In the genomic region with DNA sequence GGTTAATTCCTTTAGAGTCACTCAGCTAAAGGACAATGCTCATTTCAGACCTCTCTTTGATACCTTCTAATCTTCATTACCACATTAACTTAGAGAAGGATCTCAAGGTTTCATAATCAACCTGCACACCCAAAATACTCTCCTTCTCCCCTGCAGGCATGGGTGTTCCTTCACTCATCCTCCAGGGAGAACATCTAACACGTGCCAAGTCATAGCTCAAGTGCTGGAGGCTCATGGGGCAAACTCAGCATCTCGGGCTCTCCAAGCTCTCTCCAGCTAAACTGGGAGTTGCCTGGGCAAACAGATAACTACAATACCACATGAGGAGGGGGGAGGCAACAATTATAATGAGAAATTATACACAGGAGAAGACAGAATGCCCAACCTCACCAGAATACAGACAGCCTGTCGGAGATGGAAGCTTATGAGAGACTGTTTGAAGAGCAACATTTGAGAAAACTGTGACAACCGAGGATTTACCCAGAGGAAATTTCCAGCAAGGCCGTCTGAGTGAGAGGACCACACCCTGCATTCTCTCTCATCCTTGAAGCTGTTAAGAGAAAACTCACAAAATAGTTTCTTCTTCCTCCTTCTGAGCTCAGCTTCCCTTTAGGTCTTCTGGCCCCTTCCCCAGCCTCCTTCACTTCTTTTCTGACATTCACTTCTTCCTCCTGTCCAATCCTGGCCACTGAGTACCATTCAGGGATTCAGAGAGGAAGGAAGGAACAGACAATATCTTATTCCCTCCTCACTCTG, we compare ENCODE assay signal across 24 mouse cellular contexts. TPM values are rescaled to one million over a fixed set of nuclear protein-coding genes. Genes with fewer than 3 reads are reported as not detected.
A peak's percentile ranks its signal among the peaks of the same experiment; 100 is the strongest.
DNase-seq lines count a peak whose midpoint lies in the region; ATAC-seq and TF ChIP-seq lines count a peak whose summit lies in the region.
"Had no signal": no experiment of that assay in that cellular context is flagged by ENCODE, and none has a peak within 500 bp of the region (broad histone marks: within the 10 kb centered on the region; RNA-seq: fewer than 3 reads in every experiment).

No protein-coding gene starts in this region.

- H3K27me3 ChIP-seq in kidney, adult 2 months (replicated peaks; ENCODE audit: control insufficient read depth, insufficient read depth, low read length), result no peaks in the 10 kb centered on the region
- H3K27me3 ChIP-seq in kidney, embryonic 14.5 days (ENCODE audit: control insufficient read depth, insufficient read depth, low read length), result no peaks in the 10 kb centered on the region
- no peaks in the 10 kb centered on the region for H3K27me3 ChIP-seq in midbrain, embryonic 11.5 days (ENCODE audit: control insufficient read depth, insufficient read depth, low read length)
- no peaks in the 10 kb centered on the region for H3K27me3 ChIP-seq in midbrain, embryonic 13.5 days
- H3K27me3 ChIP-seq in forebrain, embryonic 13.5 days, result 0 out of 2 replicates have a peak, but pooled peaks cover 6% of the 10 kb centered on the region
- H3K27me3 ChIP-seq: heart, embryonic 13.5 days; midbrain, embryonic 12.5 days had no signal

- DNase-seq in kidney, adult 2 months, result no peak
- DNase-seq in midbrain, embryonic 11.5 days (ENCODE audit: low spot score, missing footprints), result peak; percentile 84
- no peak for DNase-seq in left cerebral cortex, postnatal 25 days (ENCODE audit: low spot score in 2 of 2)
- DNase-seq: cerebellum, adult 11-12 months; layer of hippocampus, postnatal 36 days; liver; lung, embryonic 14.5 days; right cerebral cortex, adult 18-20 months; thymus, adult 2 months had no signal

- intact Hi-C loops in left cerebral cortex, postnatal 25 days (cut with DNase I), result no loop called here

- TF ChIP-seq CTCF in kidney, adult 2 months (conservative IDR thresholded peaks at IDR 0.05; ENCODE audit: insufficient read depth, insufficient read length, low read depth, low read length), result no peak
- TF ChIP-seq CTCF in cortical plate, adult 2 months (IDR thresholded peaks at IDR 0.05; ENCODE audit: extremely low read depth, insufficient read depth, low read length), result no peak

- H3K9me3 ChIP-seq in kidney, embryonic 14.5 days (ENCODE audit: control insufficient read depth, low read length), result no peaks in the 10 kb centered on the region
- H3K9me3 ChIP-seq in midbrain, embryonic 11.5 days (ENCODE audit: control insufficient read depth, low read length), result no peaks in the 10 kb centered on the region
- no peaks in the 10 kb centered on the region for H3K9me3 ChIP-seq in midbrain, embryonic 13.5 days
- no peaks in the 10 kb centered on the region for H3K9me3 ChIP-seq in forebrain, embryonic 13.5 days (replicated peaks)
- H3K9me3 ChIP-seq: embryonic facial prominence, embryonic 12.5 days; heart, embryonic 13.5 days; midbrain, embryonic 12.5 days had no signal

- no peak for TF ChIP-seq POLR2A in kidney, adult 2 months (IDR thresholded peaks at IDR 0.05; ENCODE audit: low read depth, low read length)
- TF ChIP-seq POLR2A in cortical plate, adult 2 months (IDR thresholded peaks at IDR 0.05; ENCODE audit: extremely low read depth, insufficient read depth, low read length), result no peak

- H3K9ac ChIP-seq in kidney, embryonic 14.5 days (ENCODE audit: low read depth, low read length), result no peak overlapping the region
- H3K9ac ChIP-seq in midbrain, embryonic 11.5 days (ENCODE audit: low read length), result no peak overlapping the region
- H3K9ac ChIP-seq in midbrain, embryonic 13.5 days (replicated peaks), result no peak overlapping the region
- H3K9ac ChIP-seq in forebrain, embryonic 13.5 days, result no peak overlapping the region
- H3K9ac ChIP-seq: embryonic facial prominence, embryonic 12.5 days; heart, embryonic 13.5 days; lung, embryonic 14.5 days; midbrain, embryonic 12.5 days had no signal

- H3K4me2 ChIP-seq in kidney, embryonic 14.5 days (replicated peaks; ENCODE audit: low read depth, low read length), result no peak overlapping the region
- no peak overlapping the region for H3K4me2 ChIP-seq in midbrain, embryonic 11.5 days
- no peak overlapping the region for H3K4me2 ChIP-seq in midbrain, embryonic 13.5 days (replicated peaks)
- H3K4me2 ChIP-seq in forebrain, embryonic 13.5 days, result no peak overlapping the region
- H3K4me2 ChIP-seq: embryonic facial prominence, embryonic 12.5 days; heart, embryonic 13.5 days; lung, embryonic 14.5 days; midbrain, embryonic 12.5 days had no signal

- H3K4me3 ChIP-seq in kidney, adult 2 months (ENCODE audit: insufficient read depth, low read depth, low read length), result no peak overlapping the region
- H3K4me3 ChIP-seq in kidney, embryonic 14.5 days (ENCODE audit: low read length), result no peak overlapping the region
- H3K4me3 ChIP-seq in midbrain, embryonic 11.5 days (ENCODE audit: low read depth, low read length), result no peak overlapping the region
- no peak overlapping the region for H3K4me3 ChIP-seq in midbrain, embryonic 13.5 days (replicated peaks)
- no peak overlapping the region for H3K4me3 ChIP-seq in cortical plate, adult 2 months (ENCODE audit: insufficient read depth, low read length)
- H3K4me3 ChIP-seq in forebrain, embryonic 13.5 days, result no peak overlapping the region
- H3K4me3 ChIP-seq: embryonic facial prominence, embryonic 12.5 days; heart, embryonic 13.5 days; midbrain, embryonic 12.5 days had no signal

- no peak for ATAC-seq in kidney, embryonic 14.5 days (ENCODE audit: low FRiP score, low TSS enrichment)
- ATAC-seq in midbrain, embryonic 11.5 days (ENCODE audit: low FRiP score), result no peak
- ATAC-seq in midbrain, embryonic 13.5 days, result no peak
- no peak for ATAC-seq in forebrain, embryonic 13.5 days
- ATAC-seq: hindbrain, postnatal 0 days had no signal

- WGBS in kidney, adult 2 months, result 47% methylated on average over 5 of the region's 5 CpGs
- 81% methylated on average over 5 of the region's 5 CpGs for WGBS in kidney, embryonic 14.5 days
- 85% methylated on average over 5 of the region's 5 CpGs for WGBS in midbrain, embryonic 11.5 days
- 84% methylated on average over 5 of the region's 5 CpGs for WGBS in midbrain, embryonic 13.5 days
- WGBS in forebrain, embryonic 13.5 days, result 88% methylated on average over 5 of the region's 5 CpGs

- peaks cover 26% of the 10 kb centered on the region for H3K4me1 ChIP-seq in kidney, adult 2 months (ENCODE audit: control insufficient read depth, insufficient read depth, low read length)
- H3K4me1 ChIP-seq in kidney, embryonic 14.5 days (ENCODE audit: control insufficient read depth, insufficient read depth, low read length), result peaks cover 8% of the 10 kb centered on the region; the same call in 1 of the 2 replicates
- H3K4me1 ChIP-seq in midbrain, embryonic 11.5 days (ENCODE audit: control insufficient read depth, insufficient read depth, low read length), result peaks cover 36% of the 10 kb centered on the region
- H3K4me1 ChIP-seq in midbrain, embryonic 13.5 days (replicated peaks), result peaks cover 48% of the 10 kb centered on the region
- H3K4me1 ChIP-seq in cortical plate, adult 2 months (ENCODE audit: control insufficient read depth, insufficient read depth, low read length), result no peaks in the 10 kb centered on the region; the same call in 1 of the 2 replicates
- peaks cover 3% of the 10 kb centered on the region; the same call in 1 of the 2 replicates for H3K4me1 ChIP-seq in forebrain, embryonic 13.5 days
- H3K4me1 ChIP-seq: embryonic facial prominence, embryonic 12.5 days had no signal

- H3K36me3 ChIP-seq in kidney, adult 2 months (ENCODE audit: control insufficient read depth, insufficient read depth, low read length), result no peaks in the 10 kb centered on the region
- H3K36me3 ChIP-seq in kidney, embryonic 14.5 days (ENCODE audit: control insufficient read depth, insufficient read depth, low read length), result no peaks in the 10 kb centered on the region
- no peaks in the 10 kb centered on the region for H3K36me3 ChIP-seq in midbrain, embryonic 11.5 days (ENCODE audit: control insufficient read depth, insufficient read depth, low read length)
- no peaks in the 10 kb centered on the region for H3K36me3 ChIP-seq in midbrain, embryonic 13.5 days
- no peaks in the 10 kb centered on the region for H3K36me3 ChIP-seq in forebrain, embryonic 13.5 days (ENCODE audit: poor library complexity, severe bottlenecking)
- H3K36me3 ChIP-seq: embryonic facial prominence, embryonic 12.5 days; heart, embryonic 13.5 days; midbrain, embryonic 12.5 days had no signal

- H3K27ac ChIP-seq in kidney, adult 2 months (ENCODE audit: insufficient read depth, low read depth, low read length), result peak overlapping the region; percentile 66
- H3K27ac ChIP-seq in kidney, embryonic 14.5 days (ENCODE audit: low read depth, low read length), result no peak overlapping the region
- H3K27ac ChIP-seq in midbrain, embryonic 11.5 days (ENCODE audit: low read depth, low read length), result no peak overlapping the region
- H3K27ac ChIP-seq in midbrain, embryonic 13.5 days, result no peak overlapping the region
- H3K27ac ChIP-seq in cortical plate, adult 2 months (ENCODE audit: insufficient read depth, low read length), result peak overlapping the region; percentile 29; the same call in 1 of the 2 replicates
- no peak overlapping the region for H3K27ac ChIP-seq in forebrain, embryonic 13.5 days
- H3K27ac ChIP-seq: embryonic facial prominence, embryonic 12.5 days; heart, embryonic 13.5 days; hindbrain, postnatal 0 days had no signal

RNA-seq across cellular contexts. Expression of a gene that starts 9.0 kb away (rescaled TPM):
- 23.0 and 23.9 TPM in 2 replicates for polyA plus RNA-seq in kidney, adult 2 months (2012; rRNA removed)
- 19.8 and 20.9 TPM in 2 replicates for polyA plus RNA-seq in kidney, embryonic 14.5 days (2014; fragmentation: Nextera tagmentation; extraction: Ambion mirVana)
- 19.5 and 23.1 TPM in 2 replicates for polyA plus RNA-seq in midbrain, embryonic 11.5 days (2014; fragmentation: Nextera tagmentation; extraction: Ambion mirVana)
- polyA plus RNA-seq in midbrain, embryonic 13.5 days (2015; fragmentation: Nextera tagmentation; extraction: Ambion mirVana), result 20.7 and 24.1 TPM in 2 replicates
- 46.4 and 56.4 TPM in 2 replicates for polyA plus RNA-seq in cortical plate, adult 2 months (2012; rRNA removed)
- total RNA-seq in left cerebral cortex, postnatal 25 days (2021), result 10 to 100 TPM; 20.9 to 21.6 TPM
- polyA plus RNA-seq in forebrain, embryonic 13.5 days (2015; fragmentation: Nextera tagmentation; extraction: Ambion mirVana), result 6.5 and 8.2 TPM in 2 replicates

RNA-seq across cellular contexts. Expression of a gene that starts 28.8 kb away (rescaled TPM):
- not detected in 2 replicates for polyA plus RNA-seq in kidney, adult 2 months (2012; rRNA removed)
- 0.12 TPM in 1 of 2 replicates, not detected in the other for polyA plus RNA-seq in kidney, embryonic 14.5 days (2014; fragmentation: Nextera tagmentation; extraction: Ambion mirVana)
- polyA plus RNA-seq in midbrain, embryonic 11.5 days (2014; fragmentation: Nextera tagmentation; extraction: Ambion mirVana), result not detected in 2 replicates
- polyA plus RNA-seq in midbrain, embryonic 13.5 days (2015; fragmentation: Nextera tagmentation; extraction: Ambion mirVana), result not detected in 2 replicates
- not detected in 2 replicates for polyA plus RNA-seq in cortical plate, adult 2 months (2012; rRNA removed)
- not detected for total RNA-seq in left cerebral cortex, postnatal 25 days (2021)
- polyA plus RNA-seq in forebrain, embryonic 13.5 days (2015; fragmentation: Nextera tagmentation; extraction: Ambion mirVana), result 0.12 TPM in 1 of 2 replicates, not detected in the other
- total RNA-seq: ES-E14; gastrocnemius, postnatal 25 days; hematopoietic stem cell, adult 5-6 weeks; hindbrain, postnatal 0 days; layer of hippocampus, postnatal 36 days; left cerebral cortex, postnatal 36 days had no signal
- polyA plus RNA-seq: C2C12; embryonic facial prominence, embryonic 12.5 days; heart, embryonic 13.5 days; large intestine, adult 2 months; lung, embryonic 14.5 days; midbrain, embryonic 12.5 days; stomach, embryonic 14.5 days; thymus, adult 2 months had no signal

RNA-seq across cellular contexts. Expression of a gene that starts 40.0 kb away (rescaled TPM):
- polyA plus RNA-seq in kidney, adult 2 months (2012; rRNA removed), result 28.9 and 42.4 TPM in 2 replicates
- 59.8 and 64.9 TPM in 2 replicates for polyA plus RNA-seq in kidney, embryonic 14.5 days (2014; fragmentation: Nextera tagmentation; extraction: Ambion mirVana)
- polyA plus RNA-seq in midbrain, embryonic 11.5 days (2014; fragmentation: Nextera tagmentation; extraction: Ambion mirVana), result 57.2 and 60.8 TPM in 2 replicates
- 42.8 and 47.4 TPM in 2 replicates for polyA plus RNA-seq in midbrain, embryonic 13.5 days (2015; fragmentation: Nextera tagmentation; extraction: Ambion mirVana)
- polyA plus RNA-seq in cortical plate, adult 2 months (2012; rRNA removed), result 38.9 and 39.5 TPM in 2 replicates
- total RNA-seq in left cerebral cortex, postnatal 25 days (2021), result 10 to 100 TPM; 38.4 to 39.8 TPM
- 46.1 and 48.2 TPM in 2 replicates for polyA plus RNA-seq in forebrain, embryonic 13.5 days (2015; fragmentation: Nextera tagmentation; extraction: Ambion mirVana)

RNA-seq across cellular contexts. Expression of a gene that starts 50.7 kb away (rescaled TPM):
- polyA plus RNA-seq in kidney, adult 2 months (2012; rRNA removed), result not detected in 2 replicates
- polyA plus RNA-seq in kidney, embryonic 14.5 days (2014; fragmentation: Nextera tagmentation; extraction: Ambion mirVana), result not detected in 2 replicates
- not detected in 2 replicates for polyA plus RNA-seq in midbrain, embryonic 11.5 days (2014; fragmentation: Nextera tagmentation; extraction: Ambion mirVana)
- polyA plus RNA-seq in midbrain, embryonic 13.5 days (2015; fragmentation: Nextera tagmentation; extraction: Ambion mirVana), result not detected in 2 replicates
- not detected in 2 replicates for polyA plus RNA-seq in cortical plate, adult 2 months (2012; rRNA removed)
- total RNA-seq in left cerebral cortex, postnatal 25 days (2021), result not detected
- not detected in 2 replicates for polyA plus RNA-seq in forebrain, embryonic 13.5 days (2015; fragmentation: Nextera tagmentation; extraction: Ambion mirVana)
- total RNA-seq: ES-E14; gastrocnemius, postnatal 25 days; hematopoietic stem cell, adult 5-6 weeks; hindbrain, postnatal 0 days; layer of hippocampus, postnatal 36 days; left cerebral cortex, postnatal 36 days had no signal
- polyA plus RNA-seq: C2C12; embryonic facial prominence, embryonic 12.5 days; heart, embryonic 13.5 days; hindbrain, postnatal 0 days; large intestine, adult 2 months; lung, embryonic 14.5 days; midbrain, embryonic 12.5 days; stomach, embryonic 14.5 days; thymus, adult 2 months had no signal

Comparison
In these comparisons a context has a peak if more than half of its experiments do, and no peak if none do; other contexts are left out.
1. H3K27ac ChIP-seq: peak in kidney, adult 2 months (single experiment) and cortical plate, adult 2 months (single experiment); none in kidney, embryonic 14.5 days (single experiment), midbrain, embryonic 11.5 days (single experiment), midbrain, embryonic 13.5 days (single experiment) and forebrain, embryonic 13.5 days (single experiment).